Mouse (Mus musculus): ENCODE data around the gene Olfr866. TPM values are rescaled to one million over a fixed set of nuclear protein-coding genes. Genes with fewer than 3 reads are reported as not detected.

The Olfr866 gene
- polyA plus RNA-seq (2012), result not detected in 2 replicates

GRCm38 (mm10) chr9:20027935-20028334 is at the start of gene Olfr866:
Gene Olfr866 (minus strand): TSS chr9:20028035.

GRCm38 (mm10) chr9:20057462-20057861 is 29.6 kb upstream of the Olfr866 start, which contains the start of gene Olfr867:
Gene Olfr867 (minus strand): TSS chr9:20057562.

Other genes starting within 250 kb of the Olfr866 start
- not detected in 2 replicates for gene Olfr58, start 247.8 kb downstream of the Olfr866 start, polyA plus RNA-seq (2012)
- gene Olfr859, start 223.1 kb downstream of the Olfr866 start, polyA plus RNA-seq (2012), result not detected in 2 replicates
- not detected in 2 replicates for gene Olfr860, start 178.3 kb downstream of the Olfr866 start, polyA plus RNA-seq (2012)
- not detected in 2 replicates for gene Olfr862, start 140.0 kb downstream of the Olfr866 start, polyA plus RNA-seq (2012)
- 0.04 TPM in 2 replicates for gene Olfr77, start 111.2 kb downstream of the Olfr866 start, polyA plus RNA-seq (2012)
- not detected in 2 replicates for gene Olfr867, start 29.5 kb upstream of the Olfr866 start, polyA plus RNA-seq (2012)
- not detected in 2 replicates for gene Olfr868, start 70.6 kb upstream of the Olfr866 start, polyA plus RNA-seq (2012)
- 0.03 TPM in 1 of 2 replicates, not detected in the other for gene Olfr869, start 101.0 kb upstream of the Olfr866 start, polyA plus RNA-seq (2012)
- gene Olfr870, start 146.0 kb upstream of the Olfr866 start, polyA plus RNA-seq (2012), result not detected in 2 replicates
- gene Olfr871, start 184.2 kb upstream of the Olfr866 start, polyA plus RNA-seq (2012), result not detected in 2 replicates
- gene Olfr872, start 209.1 kb upstream of the Olfr866 start, polyA plus RNA-seq (2012), result not detected in 2 replicates